Mouse (Mus musculus): ENCODE data around the gene Sptb.

- TF ChIP-seq JUND (IDR thresholded peaks at IDR 0.05; ENCODE audit: low read depth, low read length) (no peak), TCF12 (IDR thresholded peaks at IDR 0.05; ENCODE audit: low read depth, low read length) (no peak), CTCF (IDR thresholded peaks at IDR 0.05 in 2 of 3, conservative IDR thresholded peaks at IDR 0.05 in 1 of 3; ENCODE audit: control insufficient read depth in 1 of 3, insufficient read depth in 1 of 3, low read depth in 2 of 3, low read length in 3 of 3, poor library complexity in 1 of 3, severe bottlenecking in 1 of 3) (no peak), TBP (IDR thresholded peaks at IDR 0.05; ENCODE audit: low read depth, low read length) (no peak), POLR2A (IDR thresholded peaks at IDR 0.05; ENCODE audit: control insufficient read depth in 1 of 2, insufficient read depth in 1 of 2, low read depth in 1 of 2, low read length in 2 of 2, poor library complexity in 1 of 2) (no peak), USF1 (IDR thresholded peaks at IDR 0.05; ENCODE audit: low read depth, low read length) (no peak), NRF1 (IDR thresholded peaks at IDR 0.05; ENCODE audit: insufficient read depth, low read depth, low read length, poor library complexity, severe bottlenecking) (no peak)
Observed at GRCm38 (mm10) chr12:76618175-76618574, 92.2 kb downstream of the Sptb start.

Measured in MEL (cell line).